Mouse (Mus musculus) heart, embryonic 13.5 days (tissue): ENCODE data around the gene Rpn2. TPM values are rescaled to one million over a fixed set of nuclear protein-coding genes. Genes with fewer than 3 reads are reported as not detected.

ENCODE experiments used
- ATAC-seq: fragments of 200-750 bp; cut with Nextera tagmentation; 2 replicates; pipeline ENCODE4 v1.8.0; 2017; ENCODE audit warnings: moderate TSS enrichment; ENCODE audit not compliant: insufficient number of reproducible peaks, low FRiP score, low TSS enrichment; ENCODE audit errors: extremely low read depth
- H3K27ac ChIP-seq: fragments of 300-500 bp; sonication (generic); replicated peaks from 2 replicates; pipeline ENCODE4 v1.5.1; 2015; ENCODE audit warnings: moderate library complexity, mild to moderate bottlenecking, inconsistent platforms
- H3K27me3 ChIP-seq: fragments of 300-500 bp; sonication (generic); replicated peaks from 2 replicates; pipeline ENCODE4 v1.6.1; 2015; ENCODE audit warnings: mild to moderate bottlenecking, inconsistent platforms
- H3K36me3 ChIP-seq: fragments of 300-500 bp; sonication (generic); 2 replicates; pipeline ENCODE4 v1.6.1; 2015; ENCODE audit warnings: mild to moderate bottlenecking, inconsistent platforms
- H3K4me1 ChIP-seq: fragments of 300-500 bp; sonication (generic); 2 replicates; pipeline ENCODE4 v1.6.1; 2015; ENCODE audit warnings: inconsistent platforms
- H3K4me2 ChIP-seq: fragments of 300-500 bp; sonication (generic); 2 replicates; pipeline ENCODE4 v1.6.1; 2015; ENCODE audit warnings: inconsistent platforms, mild to moderate bottlenecking, moderate library complexity
- H3K4me3 ChIP-seq: fragments of 300-500 bp; sonication (generic); 2 replicates; pipeline ENCODE4 v1.5.1; 2015; ENCODE audit warnings: moderate library complexity, mild to moderate bottlenecking, inconsistent platforms
- H3K9ac ChIP-seq: fragments of 300-500 bp; sonication (generic); 2 replicates; pipeline ENCODE4 v1.6.1; 2015; ENCODE audit warnings: inconsistent platforms, mild to moderate bottlenecking, moderate library complexity
- H3K9me3 ChIP-seq: fragments of 300-500 bp; sonication (generic); 2 replicates; pipeline ENCODE4 v1.6.1; 2016; ENCODE audit warnings: inconsistent platforms
- WGBS: fragments of 180-500 bp; shearing (Covaris S2); methylation state at CpG from one replicate; pipeline ENCODE4 v1.1.7; 2015; ENCODE audit warnings: mixed read lengths; 5-methylcytosine and 5-hydroxymethylcytosine counted together
- polyA plus RNA-seq: library from polyadenylated mRNA; unstranded; fragments of >200 nt; fragmentation: Nextera tagmentation; extraction: Ambion mirVana; gene quantifications from 2 replicates; pipeline ENCODE4 v1.2.1, GENCODE M21; 2015

Rpn2 gene
- polyA plus RNA-seq, 1 experiment from 2014 or later: 192 TPM

DNA sequence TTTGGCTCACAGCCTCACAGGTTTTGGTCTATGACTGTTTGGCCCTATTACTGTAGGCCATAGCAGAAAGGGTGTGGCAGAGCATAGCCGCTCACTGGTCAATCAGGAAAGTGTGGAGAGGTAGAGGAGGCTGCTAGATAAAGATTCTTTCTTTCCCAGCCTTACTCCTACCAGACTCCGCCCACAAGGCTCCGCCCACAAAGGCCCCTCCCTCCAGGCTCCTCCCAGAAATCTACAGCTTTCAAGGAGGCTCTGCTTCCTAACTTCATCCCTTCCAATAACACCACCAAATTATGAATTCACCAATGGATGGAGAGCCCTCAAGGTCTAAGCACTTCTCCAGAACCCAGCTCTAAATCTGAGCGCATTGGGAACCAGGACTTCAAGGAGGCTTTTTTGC is 74.4 kb downstream of the Rpn2 start:
- no peak overlapping the region for H3K4me2 ChIP-seq
- no peak overlapping the region for H3K9ac ChIP-seq
- no peaks in the 10 kb centered on the region for H3K27me3 ChIP-seq
- WGBS: 56% methylated on average over 4 of the region's 4 CpGs
- H3K4me1 ChIP-seq: no peaks in the 10 kb centered on the region
- H3K27ac ChIP-seq: no peak overlapping the region
- H3K36me3 ChIP-seq: no peaks in the 10 kb centered on the region
- ATAC-seq: no peak
- no peak overlapping the region for H3K4me3 ChIP-seq
- 0 out of 2 replicates have a peak, but pooled peaks cover 4% of the 10 kb centered on the region for H3K9me3 ChIP-seq

DNA sequence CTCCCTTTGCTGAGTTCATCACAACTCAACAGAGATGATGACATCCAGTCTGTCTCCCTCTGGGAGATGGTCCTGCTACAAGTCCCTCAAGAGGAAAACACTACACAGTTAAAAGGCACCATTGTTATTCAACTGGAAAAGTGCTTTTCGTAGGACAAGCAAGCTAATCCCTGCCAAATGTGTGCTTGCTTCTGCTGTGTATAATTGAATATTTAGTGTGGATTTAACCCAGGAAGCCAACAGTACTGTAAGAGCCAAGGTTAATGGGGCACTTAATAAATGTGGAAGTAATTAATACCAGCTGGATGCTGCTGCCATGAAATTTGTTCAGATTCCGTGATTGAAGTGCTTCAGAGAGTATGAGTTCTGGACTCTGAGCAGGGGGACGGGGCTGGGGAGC is 75.3 kb downstream of the Rpn2 start:
- Histone ChIP-seq H3K36me3 (no peaks in the 10 kb centered on the region), H3K9ac (no peak overlapping the region), H3K9me3 (0 out of 2 replicates have a peak, but pooled peaks cover 4% of the 10 kb centered on the region), H3K4me1 (no peaks in the 10 kb centered on the region), H3K27me3 (no peaks in the 10 kb centered on the region), H3K27ac (no peak overlapping the region), H3K4me2 (no peak overlapping the region), H3K4me3 (no peak overlapping the region)
- WGBS: 57% methylated on average over 3 of the region's 3 CpGs
- ATAC-seq: no peak

DNA sequence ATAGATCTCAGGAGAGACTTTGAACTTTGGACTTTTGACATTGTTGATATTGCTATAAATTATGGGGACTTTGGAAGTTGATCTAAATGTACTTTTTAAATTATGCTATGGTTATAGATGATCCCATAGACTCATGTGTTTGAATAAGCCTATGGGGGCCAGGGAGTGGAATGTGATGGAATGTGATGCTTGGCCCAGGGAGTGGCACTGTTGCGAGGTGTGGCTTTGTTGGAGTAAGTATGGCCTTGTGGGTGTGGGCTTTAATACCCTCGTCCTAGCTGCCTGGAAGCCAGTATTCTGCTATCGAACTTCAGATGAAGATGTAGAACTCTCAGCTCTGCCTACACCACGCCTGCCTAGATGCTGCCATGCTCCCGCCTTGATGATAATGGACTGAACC is 81.2 kb downstream of the Rpn2 start:
- peaks cover 8% of the 10 kb centered on the region for H3K4me1 ChIP-seq
- no peak overlapping the region for H3K27ac ChIP-seq
- no peak for ATAC-seq
- H3K27me3 ChIP-seq: no peaks in the 10 kb centered on the region
- H3K9ac ChIP-seq: no peak overlapping the region
- H3K4me2 ChIP-seq: no peak overlapping the region
- 0 out of 2 replicates have a peak, but pooled peaks cover 4% of the 10 kb centered on the region for H3K9me3 ChIP-seq
- H3K4me3 ChIP-seq: no peak overlapping the region
- WGBS: 73% methylated on average over 5 of the region's 5 CpGs
- no peaks in the 10 kb centered on the region for H3K36me3 ChIP-seq

DNA sequence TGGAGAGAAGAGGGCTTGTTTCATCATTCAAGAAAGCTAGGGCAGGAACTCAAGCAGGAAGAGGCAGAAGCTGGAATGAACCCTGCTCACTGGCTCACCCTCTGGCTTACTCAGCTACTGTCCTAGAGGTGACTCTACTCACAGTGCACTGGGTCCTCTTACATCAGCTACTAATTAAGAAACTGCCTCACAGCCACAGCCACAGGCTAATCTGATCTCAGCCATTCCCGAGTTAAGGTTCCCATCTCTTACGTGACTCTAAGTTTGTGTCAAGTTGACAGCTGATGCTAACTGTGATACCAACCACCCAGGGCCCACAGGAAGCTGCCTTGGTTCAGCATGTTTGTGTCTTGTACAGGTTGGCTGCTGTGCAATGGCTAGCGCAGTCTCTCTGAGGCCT is 84.2 kb downstream of the Rpn2 start:
- H3K36me3 ChIP-seq: no peaks in the 10 kb centered on the region
- no peak overlapping the region for H3K4me2 ChIP-seq
- no peak overlapping the region for H3K9ac ChIP-seq
- no peaks in the 10 kb centered on the region for H3K9me3 ChIP-seq
- H3K4me3 ChIP-seq: no peak overlapping the region
- peaks cover 15% of the 10 kb centered on the region for H3K4me1 ChIP-seq
- no peaks in the 10 kb centered on the region for H3K27me3 ChIP-seq
- WGBS: 63% methylated on average over 3 of the region's 3 CpGs
- no peak overlapping the region for H3K27ac ChIP-seq
- ATAC-seq: no peak

DNA sequence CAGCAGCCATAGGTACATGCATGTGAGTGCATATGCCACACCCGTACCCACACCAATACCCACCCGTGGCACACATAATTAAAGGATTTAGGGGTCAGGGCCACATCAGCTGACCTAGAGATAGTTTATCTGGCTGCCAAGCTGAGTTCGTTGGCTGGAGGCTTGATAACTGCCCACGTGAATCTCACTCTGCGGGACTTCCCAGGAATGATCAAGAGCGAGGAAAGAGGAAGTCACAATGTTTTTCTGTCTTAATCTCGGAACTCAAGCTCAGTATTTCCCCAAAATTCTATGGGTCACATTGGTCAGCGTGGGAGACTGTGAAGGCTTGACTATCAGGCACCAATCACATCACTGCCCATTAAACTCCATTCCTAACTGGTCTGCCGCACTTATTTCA is 87.9 kb downstream of the Rpn2 start:
- Histone ChIP-seq H3K4me2 (peak overlapping the region; percentile 81), H3K27me3 (no peaks in the 10 kb centered on the region), H3K4me3 (peak overlapping the region; percentile 86), H3K9ac (peak overlapping the region; percentile 95), H3K9me3 (no peaks in the 10 kb centered on the region), H3K36me3 (peaks cover 7% of the 10 kb centered on the region; the same call in 1 of the 2 replicates), H3K4me1 (peaks cover 34% of the 10 kb centered on the region), H3K27ac (peak overlapping the region; percentile 90)
- no peak for ATAC-seq
- 45% methylated on average over 9 of the region's 9 CpGs for WGBS

DNA sequence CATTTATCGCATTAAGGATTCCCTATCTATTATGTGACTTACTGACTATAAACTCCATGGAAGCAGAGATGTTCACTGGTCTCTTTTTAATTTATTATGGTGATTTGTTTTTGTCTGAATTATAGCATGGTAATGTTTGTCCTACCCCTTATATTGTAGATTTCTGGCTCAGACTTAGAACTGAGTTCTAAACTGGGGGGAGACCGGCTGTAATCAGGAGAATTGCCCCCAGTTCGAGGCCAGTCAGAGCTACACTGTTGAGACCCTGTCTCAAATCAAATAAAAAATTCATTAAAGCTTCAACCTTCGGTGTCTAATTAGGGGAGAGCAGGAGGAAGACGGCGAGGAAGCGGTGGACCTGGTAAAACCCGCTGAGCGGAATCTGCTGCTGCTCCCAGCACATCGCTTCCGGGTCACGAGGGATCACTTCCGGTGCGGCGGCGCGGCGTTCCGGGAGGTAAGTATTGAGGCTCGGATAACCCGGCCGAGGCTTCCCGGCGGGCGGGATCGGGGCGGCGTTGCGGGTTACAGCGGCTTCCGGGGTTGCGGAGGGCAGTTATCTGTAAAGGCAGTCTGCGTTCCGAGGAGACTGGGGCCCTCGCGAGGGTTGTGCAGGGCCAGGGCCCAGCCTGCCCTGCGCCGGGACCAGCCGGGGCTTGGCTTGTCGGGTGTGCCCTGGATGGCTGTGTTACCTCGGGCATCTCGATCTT is 88.5 kb downstream of the Rpn2 start, which contains the start of gene Manbal:
Gene Manbal, plus strand, starts transcription at position 411 of the 710 bp plus-strand sequence.
- Histone ChIP-seq H3K4me3 (peak within 1 kb of the TSS; percentile 86), H3K36me3 (peaks cover 7% of the 10 kb centered on the region; the same call in 1 of the 2 replicates), H3K27ac (peak within 1 kb of the TSS; percentile 90), H3K4me2 (peak within 1 kb of the TSS; percentile 81), H3K4me1 (peaks cover 35% of the 10 kb centered on the region), H3K27me3 (no peaks in the 10 kb centered on the region), H3K9ac (peak within 1 kb of the TSS; percentile 95), H3K9me3 (no peaks in the 10 kb centered on the region)
- peak; percentile 68; the same call in 1 of the 2 replicates for ATAC-seq
- WGBS: 4% methylated on average over 42 of the region's 42 CpGs

DNA sequence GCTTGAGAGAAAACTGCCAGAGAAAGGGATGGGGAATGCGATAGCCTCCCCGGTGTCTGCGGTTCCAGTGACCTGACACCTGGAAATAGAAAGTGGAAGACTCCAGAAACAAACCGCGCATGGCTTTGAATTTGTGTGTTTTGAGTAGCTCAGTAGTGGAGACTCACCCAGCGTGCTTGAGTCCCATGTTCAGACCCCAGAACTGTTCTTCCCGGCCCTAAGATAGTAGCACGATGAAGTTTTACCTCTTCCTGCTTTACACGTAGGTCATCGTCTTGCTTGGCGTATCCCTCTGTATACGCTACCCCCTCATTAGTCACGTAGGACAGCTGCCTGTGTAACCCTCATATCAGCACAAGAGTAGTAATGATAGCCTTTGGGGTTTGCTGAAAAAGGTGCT is 89.2 kb downstream of the Rpn2 start:
- no peaks in the 10 kb centered on the region for H3K9me3 ChIP-seq
- no peaks in the 10 kb centered on the region for H3K27me3 ChIP-seq
- H3K4me1 ChIP-seq: peaks cover 39% of the 10 kb centered on the region
- H3K9ac ChIP-seq: peak overlapping the region; percentile 95
- peaks cover 7% of the 10 kb centered on the region; the same call in 1 of the 2 replicates for H3K36me3 ChIP-seq
- H3K4me3 ChIP-seq: peak overlapping the region; percentile 86
- peak overlapping the region; percentile 81 for H3K4me2 ChIP-seq
- ATAC-seq: no peak
- WGBS: 3% methylated on average over 13 of the region's 13 CpGs
- peak overlapping the region; percentile 90 for H3K27ac ChIP-seq

DNA sequence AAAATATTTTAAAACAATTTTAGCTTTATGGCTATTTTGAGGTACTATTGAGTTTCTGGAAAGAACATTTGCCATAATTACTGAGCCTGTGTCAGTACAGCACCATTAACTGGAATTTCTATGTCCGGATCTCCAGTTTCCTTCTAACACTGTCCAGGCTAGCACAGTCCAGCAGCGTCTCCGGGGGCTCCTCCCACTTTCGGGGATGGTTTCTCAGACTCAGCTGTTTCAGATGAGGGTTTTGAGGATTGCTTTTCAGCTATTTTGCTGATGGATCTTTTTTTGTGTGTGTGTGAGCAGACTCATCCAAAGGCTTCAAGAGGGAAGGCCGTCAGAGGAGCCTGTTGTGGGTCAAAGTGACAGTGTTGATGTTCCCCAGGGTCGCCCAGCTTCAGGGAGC is 92.9 kb downstream of the Rpn2 start:
- Histone ChIP-seq H3K36me3 (peaks cover 18% of the 10 kb centered on the region), H3K27me3 (no peaks in the 10 kb centered on the region), H3K9ac (peak overlapping the region; percentile 42; the same call in 1 of the 2 replicates), H3K27ac (0 out of 2 replicates have a peak overlapping the region, but pooled peaks have one; percentile 12), H3K4me2 (no peak overlapping the region), H3K4me3 (no peak overlapping the region), H3K9me3 (no peaks in the 10 kb centered on the region), H3K4me1 (peaks cover 66% of the 10 kb centered on the region)
- no peak for ATAC-seq
- WGBS: 40% methylated on average over 6 of the region's 6 CpGs

DNA sequence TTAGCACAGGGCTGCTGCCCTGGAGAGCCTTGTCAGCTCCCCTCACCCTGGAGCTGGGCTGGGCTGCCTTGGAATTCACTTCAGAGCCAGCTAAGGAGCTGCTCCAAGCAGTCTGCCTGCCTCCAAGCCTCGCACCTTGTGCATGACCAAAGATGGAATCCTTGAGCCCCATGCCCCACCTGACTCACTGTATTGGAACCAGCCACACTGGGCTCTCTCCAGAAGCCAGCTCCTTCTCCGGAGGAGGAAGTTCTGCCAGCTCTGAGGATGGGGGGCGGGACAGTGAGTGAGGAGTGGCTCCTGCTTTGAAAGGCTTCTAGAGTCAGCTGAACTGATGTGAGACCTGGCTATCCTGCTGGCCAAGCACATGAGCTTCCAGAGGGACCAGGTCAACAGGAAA is 94.9 kb downstream of the Rpn2 start:
- Histone ChIP-seq H3K4me3 (no peak overlapping the region), H3K9ac (peak overlapping the region; percentile 38; the same call in 1 of the 2 replicates), H3K27ac (0 out of 2 replicates have a peak overlapping the region, but pooled peaks have one; percentile 1), H3K27me3 (no peaks in the 10 kb centered on the region), H3K4me1 (peaks cover 70% of the 10 kb centered on the region), H3K4me2 (no peak overlapping the region), H3K36me3 (peaks cover 18% of the 10 kb centered on the region), H3K9me3 (no peaks in the 10 kb centered on the region)
- WGBS: 71% methylated on average over 3 of the region's 3 CpGs
- ATAC-seq: no peak

DNA sequence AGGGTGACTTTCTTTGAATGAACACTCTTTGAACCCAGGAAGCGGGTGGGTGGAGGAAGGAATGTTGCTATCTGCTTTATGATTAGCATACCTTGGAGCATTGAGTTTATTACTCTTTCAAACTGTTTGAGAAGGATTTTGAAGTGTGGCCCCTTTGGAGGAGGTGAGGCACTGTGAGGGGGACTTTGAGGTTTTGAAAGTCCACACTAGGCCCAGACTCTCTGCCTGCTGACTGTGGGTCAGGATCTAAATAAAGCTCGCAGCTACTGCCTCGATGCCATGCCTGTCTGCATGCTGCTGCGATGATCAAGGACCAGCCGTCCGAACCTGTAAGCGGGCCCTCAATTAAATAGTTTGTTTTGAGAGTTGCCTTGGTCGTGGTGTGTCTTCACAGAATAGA is 96.2 kb downstream of the Rpn2 start:
- 48% methylated on average over 8 of the region's 8 CpGs for WGBS
- H3K36me3 ChIP-seq: peaks cover 28% of the 10 kb centered on the region
- no peak overlapping the region for H3K4me3 ChIP-seq
- H3K9me3 ChIP-seq: no peaks in the 10 kb centered on the region
- H3K4me2 ChIP-seq: peak overlapping the region; percentile 26; the same call in 1 of the 2 replicates
- H3K27ac ChIP-seq: peak overlapping the region; percentile 59; the same call in 1 of the 2 replicates
- no peak for ATAC-seq
- peak overlapping the region; percentile 24; the same call in 1 of the 2 replicates for H3K9ac ChIP-seq
- H3K4me1 ChIP-seq: peaks cover 66% of the 10 kb centered on the region
- H3K27me3 ChIP-seq: no peaks in the 10 kb centered on the region
